1 mouse cellular context compared by ENCODE assay signal in genomic region chr2:45172382-45172781, GRCm38 (mm10).
TF ChIP-seq lines count a peak whose summit lies in the region.

No protein-coding gene starts in this region.

TF ChIP-seq in MEL, 35 proteins besides CTCF, POLR2A, EP300 and RAD21 (continued from another document):
- TF ChIP-seq GABPA (IDR thresholded peaks at IDR 0.05; ENCODE audit: low read depth, low read length) (no peak), MAZ (IDR thresholded peaks at IDR 0.05; ENCODE audit: low read depth, low read length) (0 out of 2 replicates have a peak, but pooled peaks have one; percentile 26), HCFC1 (IDR thresholded peaks at IDR 0.05; ENCODE audit: low read depth, low read length) (no peak), E2F4 (IDR thresholded peaks at IDR 0.05; ENCODE audit: borderline replicate concordance, low read depth, low read length) (no peak), USF2 (IDR thresholded peaks at IDR 0.05; ENCODE audit: borderline replicate concordance in 1 of 2, insufficient read depth in 1 of 2, low read depth in 1 of 2, low read length in 2 of 2) (peak in 1 of 2 experiments; percentile 69; a peak in 2 of 4 replicates), MYB (IDR thresholded peaks at IDR 0.05; ENCODE audit: low read depth, low read length) (no peak), KAT2A (conservative IDR thresholded peaks at IDR 0.05; ENCODE audit: low read depth, low read length) (no peak), NRF1 (IDR thresholded peaks at IDR 0.05; ENCODE audit: insufficient read depth, low read depth, low read length, poor library complexity, severe bottlenecking) (no peak), ZKSCAN1 (IDR thresholded peaks at IDR 0.05; ENCODE audit: low read depth, low read length) (no peak), MYC (IDR thresholded peaks at IDR 0.05; ENCODE audit: low read depth, low read length) (no peak), GATA1 (IDR thresholded peaks at IDR 0.05; ENCODE audit: low read depth, low read length) (no peak)
